Mouse (Mus musculus) CH12.LX (cell line): Measurements from ENCODE around the gene Spsb2. TPM values are rescaled to one million over a fixed set of nuclear protein-coding genes. Genes with fewer than 3 reads are reported as not detected.

Experiments used
- DNase-seq: peaks from one replicate; pipeline ENCODE4 v3.0.0-alpha.2; 2013; ENCODE audit errors: extremely low read depth
- H3K27ac ChIP-seq: 2 replicates; pipeline ENCODE4 v1.5.1; 2012; ENCODE audit warnings: low read depth, mild to moderate bottlenecking, control low read depth, moderate library complexity; ENCODE audit not compliant: insufficient read depth
- H3K27me3 ChIP-seq: replicated peaks from 2 replicates; pipeline ENCODE3; 2012; ENCODE audit warnings: inconsistent platforms
- H3K36me3 ChIP-seq, 2 experiments: replicated peaks in 1 of 2; 2 replicates each; pipeline versions ENCODE3 to v1.6.1; 2012; ENCODE audit warnings: inconsistent platforms in 1 of 2, low read length in 1 of 2, mild to moderate bottlenecking in 1 of 2, mixed read lengths in 1 of 2, moderate library complexity in 1 of 2; ENCODE audit not compliant: control insufficient read depth in 1 of 2, insufficient read depth in 1 of 2
- H3K4me1 ChIP-seq, 2 experiments: 2 replicates each; pipeline ENCODE4 v1.6.1; 2012; ENCODE audit warnings: inconsistent platforms in 1 of 2, moderate library complexity in 1 of 2; ENCODE audit not compliant: insufficient read depth in 2 of 2, control insufficient read depth in 1 of 2
- H3K4me2 ChIP-seq: 2 replicates; pipeline ENCODE4 v1.6.1; 2012; ENCODE audit warnings: low read depth, mild to moderate bottlenecking, control low read depth; ENCODE audit not compliant: poor library complexity, insufficient read depth, severe bottlenecking
- H3K4me3 ChIP-seq, 3 experiments: fragments of 150-350 bp in 1 of 3; sonication (generic) in 1 of 3; replicated peaks in 1 of 3; 2 replicates each; pipeline versions ENCODE3 to v1.5.1; 2011 to 2012; ENCODE audit warnings: low read depth in 2 of 3, low read length in 2 of 3, mild to moderate bottlenecking in 2 of 3, moderate library complexity in 2 of 3, control low read depth in 1 of 3, improper control_type of control experiment in 1 of 3, inconsistent platforms in 1 of 3, mixed read lengths in 1 of 3; ENCODE audit not compliant: poor library complexity in 1 of 3
- H3K79me2 ChIP-seq: replicated peaks from 2 replicates; pipeline ENCODE4 v1.6.1; 2012; ENCODE audit warnings: mild to moderate bottlenecking, moderate library complexity; ENCODE audit not compliant: control insufficient read depth, poor library complexity, insufficient read depth, severe bottlenecking; ENCODE audit errors: extremely low read depth
- H3K9ac ChIP-seq: 2 replicates; pipeline ENCODE4 v1.6.1; 2012; ENCODE audit warnings: low read depth, mild to moderate bottlenecking, control low read depth, moderate library complexity; ENCODE audit not compliant: insufficient read depth
- H3K9me3 ChIP-seq: replicated peaks from 2 replicates; pipeline ENCODE3; 2012; ENCODE audit warnings: low read length, inconsistent platforms, mixed read lengths
- EP300 ChIP-seq: IDR thresholded peaks from 2 replicates; pipeline ENCODE4 v1.6.1; 2011; ENCODE audit warnings: low read length, improper control_type of control experiment
- IRF4 ChIP-seq: IDR thresholded peaks from 2 replicates; pipeline ENCODE4 v1.6.1; 2014; ENCODE audit warnings: low read depth, mild to moderate bottlenecking, inconsistent platforms, low read length, improper control_type of control experiment
- JUND ChIP-seq: conservative IDR thresholded peaks from 2 replicates; pipeline ENCODE4 v1.6.1; 2011; ENCODE audit warnings: low read depth, low read length, improper control_type of control experiment
- KAT2A ChIP-seq: IDR thresholded peaks from 2 replicates; pipeline ENCODE4 v1.6.1; 2012; ENCODE audit warnings: low read length, improper control_type of control experiment, inconsistent platforms; ENCODE audit not compliant: insufficient replicate concordance
- MXI1 ChIP-seq: IDR thresholded peaks from 2 replicates; pipeline ENCODE4 v1.6.1; 2011; ENCODE audit warnings: mild to moderate bottlenecking, low read depth, low read length, improper control_type of control experiment
- MYC ChIP-seq: IDR thresholded peaks from 2 replicates; pipeline ENCODE4 v1.6.1; 2011; ENCODE audit warnings: low read depth, mild to moderate bottlenecking, improper control_type of control experiment, low read length
- NELFE ChIP-seq: IDR thresholded peaks from 2 replicates; pipeline ENCODE4 v1.6.1; 2011; ENCODE audit warnings: low read depth, low read length, improper control_type of control experiment
- POLR2A ChIP-seq: IDR thresholded peaks from 2 replicates; pipeline ENCODE4 v1.6.1; 2011; ENCODE audit warnings: low read depth, mild to moderate bottlenecking, improper control_type of control experiment, low read length
- TBP ChIP-seq: conservative IDR thresholded peaks from 2 replicates; pipeline ENCODE4 v1.6.1; 2011; ENCODE audit warnings: low read depth, low read length, improper control_type of control experiment
- TCF12 ChIP-seq: IDR thresholded peaks from 2 replicates; pipeline ENCODE4 v1.6.1; 2014; ENCODE audit warnings: low read depth, mild to moderate bottlenecking, inconsistent platforms, low read length, improper control_type of control experiment
- USF1 ChIP-seq: IDR thresholded peaks from 2 replicates; pipeline ENCODE4 v1.6.1; 2014; ENCODE audit warnings: low read depth, mild to moderate bottlenecking, inconsistent platforms, low read length, improper control_type of control experiment
- ZKSCAN1 ChIP-seq: IDR thresholded peaks from 2 replicates; pipeline ENCODE4 v1.6.1; 2012; ENCODE audit warnings: low read depth, inconsistent platforms, low read length, improper control_type of control experiment, borderline replicate concordance
- dilution Hi-C: fragments of 300-500 bp; cut with MboI; formaldehyde crosslinking; loops from 2 replicates; pipeline ENCODE4 v1.14.3; 2020; ENCODE audit warnings: low sequenced_read_pairs; ENCODE audit not compliant: extremely low pct_unique_long_range_greater_than_20kb, extremely low pct_ligation_motif_present
- in situ Hi-C: fragments of 300-500 bp; cut with MboI; formaldehyde crosslinking; loops from 3 replicates; pipeline ENCODE4 v1.14.3; 2019; ENCODE audit warnings: low sequenced_read_pairs, low pct_ligation_motif_present, low pct_unique_long_range_greater_than_20kb, mixed read lengths
- polyA plus RNA-seq: library from polyadenylated mRNA; unstranded; fragments of >175 nt; gene quantifications from 2 replicates; pipeline ENCODE4 v1.2.1, GENCODE M21; 2012; ENCODE audit warnings: low read depth; ENCODE audit not compliant: insufficient read length
- total RNA-seq, 2 experiments: library from RNA; depleted of rRNA; stranded (reverse); fragments of 300-350 nt in 1 of 2; fragments of >200 nt in 1 of 2; gene quantifications; 2 replicates each; pipeline ENCODE4 v1.2.3; 2012 to 2014

Spsb2 gene
- total and polyA plus RNA-seq, 3 experiments, result 2.4 to 3.3 TPM; not detected in 1

DNA sequence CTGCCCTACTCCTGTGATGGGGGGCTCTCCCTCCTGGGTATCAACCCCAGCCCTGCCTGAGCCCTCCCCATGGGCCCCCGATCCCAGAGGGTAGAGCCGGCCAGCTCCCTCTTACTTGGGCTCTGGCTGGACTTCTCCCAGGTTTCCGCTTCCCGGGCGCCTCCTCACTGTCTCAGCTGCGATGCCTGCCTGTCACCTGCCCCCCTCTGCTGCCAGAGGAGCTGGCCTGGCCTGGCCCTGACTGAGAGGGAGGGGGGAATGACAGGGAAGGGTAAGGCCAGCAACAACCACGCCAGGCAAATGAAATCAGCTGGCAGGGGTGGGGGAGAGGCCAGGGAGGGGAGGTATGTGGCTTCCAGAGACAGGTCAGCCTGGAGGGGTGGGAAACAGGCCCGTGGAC is 31.3 kb downstream of the Spsb2 start:
- in situ Hi-C loops, result loop anchor here (10.0 kb wide), 1 partner anchor 95 kb away; the partner anchor contains the start of gene Mlf2
- no peak overlapping the region for H3K4me3 ChIP-seq
- no peak for TF ChIP-seq MXI1
- TF ChIP-seq MYC, result no peak
- H3K4me2 ChIP-seq, result no peak overlapping the region
- no peaks in the 10 kb centered on the region for H3K79me2 ChIP-seq
- H3K4me1 ChIP-seq, result peaks cover 17 to 62% of the 10 kb centered on the region in 2 experiments
- no peak overlapping the region for H3K9ac ChIP-seq
- no peak overlapping the region for H3K27ac ChIP-seq
- H3K27me3 ChIP-seq, result no peaks in the 10 kb centered on the region
- H3K9me3 ChIP-seq, result no peaks in the 10 kb centered on the region
- dilution Hi-C loops, result no loop called here
- H3K36me3 ChIP-seq, result peaks cover 6 to 33% of the 10 kb centered on the region in 2 experiments
- DNase-seq, result no peak

DNA sequence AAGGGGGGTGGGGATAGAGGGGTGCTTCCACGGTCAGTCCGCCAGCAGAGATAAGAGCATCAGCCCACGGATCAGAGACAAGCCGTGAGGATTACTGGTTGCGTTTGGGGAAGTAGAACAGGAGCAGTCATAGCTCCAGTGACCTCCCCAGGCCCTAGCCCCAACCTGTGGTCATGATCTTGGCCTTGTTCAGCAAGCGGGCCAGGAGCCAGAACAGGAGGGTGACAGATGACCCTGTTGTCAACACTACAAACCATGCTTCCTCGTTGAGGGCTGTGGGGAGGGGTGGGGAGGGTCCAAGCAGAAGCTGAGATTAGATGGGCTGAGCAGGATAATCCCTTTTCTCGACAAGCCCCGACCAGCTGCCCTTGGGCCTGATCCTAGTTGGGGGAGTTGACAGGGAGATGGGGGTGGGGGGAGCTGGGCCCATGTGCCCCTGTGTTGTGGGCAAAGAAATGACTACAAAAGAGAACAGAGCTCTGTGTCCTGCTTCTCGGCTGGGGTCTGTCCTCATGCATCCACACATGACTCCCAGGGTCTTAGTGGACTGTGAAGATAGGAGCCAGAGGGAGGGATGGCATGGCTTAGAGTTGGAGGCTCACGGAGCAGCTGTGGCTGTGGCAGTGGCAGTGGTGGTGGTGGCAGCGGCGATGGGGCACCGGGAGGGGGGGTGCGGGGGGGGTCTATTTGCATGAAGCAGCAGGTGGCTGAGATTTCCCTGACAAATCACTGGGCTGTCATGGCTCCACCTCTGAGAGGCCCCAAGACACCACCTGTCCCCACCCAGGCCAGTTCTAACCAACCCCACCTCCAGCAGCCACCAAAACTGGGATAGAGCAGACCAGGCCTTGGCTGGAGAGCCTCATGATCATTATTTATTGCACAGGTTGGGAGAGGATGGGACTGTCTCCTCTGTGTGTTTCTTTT is 32.0 kb downstream of the Spsb2 start, which contains the start of gene Gnb3:
TSS of gene Gnb3 (minus strand) at position 35 of the 927 bp plus-strand sequence.
- Histone ChIP-seq H3K4me2 (peak within 1 kb of the TSS; percentile 10; the same call in 1 of the 2 replicates), H3K27ac (peak within 1 kb of the TSS; percentile 27), H3K4me3 (no peak within 1 kb of the TSS), H3K36me3 (peaks cover 1 to 26% of the 10 kb centered on the region in 2 experiments), H3K9me3 (no peaks in the 10 kb centered on the region), H3K27me3 (no peaks in the 10 kb centered on the region), H3K9ac (no peak within 1 kb of the TSS), H3K4me1 (peaks cover 17 to 63% of the 10 kb centered on the region in 2 experiments), H3K79me2 (no peaks in the 10 kb centered on the region)
- in situ Hi-C loops (loop anchor here (10.0 kb wide), 1 partner anchor 94 kb away; the partner anchor contains the start of gene Mlf2), dilution Hi-C loops (no loop called here)
- TF ChIP-seq KAT2A (no peak), POLR2A (peak; percentile 38; the same call in 1 of the 2 replicates), USF1 (no peak), ZKSCAN1 (no peak), NELFE (no peak), IRF4 (peak; percentile 19; the same call in 1 of the 2 replicates), EP300 (0 out of 2 replicates have a peak, but pooled peaks have one; percentile 14), TCF12 (peak; percentile 52; the same call in 1 of the 2 replicates), TBP (no peak), JUND (no peak)
- peak; percentile 78 for DNase-seq
